Comparison of ENCODE assay signal across 23 mouse cellular contexts in genomic region chr15:87859069-87859468, GRCm38 (mm10).
A peak's percentile ranks its signal among the peaks of the same experiment; 100 is the strongest.
DNase-seq lines count a peak whose midpoint lies in the region; ATAC-seq and TF ChIP-seq lines count a peak whose summit lies in the region.
"Had no signal": no experiment of that assay in that cellular context is flagged by ENCODE, and none has a peak within 500 bp of the region (broad histone marks: within the 10 kb centered on the region; RNA-seq: fewer than 3 reads in every experiment).

No protein-coding gene starts in this region.

- H3K27me3 ChIP-seq in midbrain, embryonic 10.5 days (ENCODE audit: low read depth, poor library complexity, severe bottlenecking), result peaks cover 21% of the 10 kb centered on the region
- no peaks in the 10 kb centered on the region for H3K27me3 ChIP-seq in midbrain, postnatal 0 days (ENCODE audit: insufficient read depth, low read length)
- H3K27me3 ChIP-seq in forebrain, embryonic 14.5 days (replicated peaks; ENCODE audit: control insufficient read depth, insufficient read depth, low read length), result no peaks in the 10 kb centered on the region
- H3K27me3 ChIP-seq: CH12.LX had no signal

- DNase-seq in midbrain, embryonic 10.5 days (ENCODE audit: low spot score), result peak; percentile 27
- DNase-seq in midbrain, postnatal 0 days (ENCODE audit: low spot score), result no peak
- peak; percentile 12 for DNase-seq in ES-E14 (ENCODE audit: low read depth, low spot score)
- peak; percentile 36 for DNase-seq in brain, embryonic 14.5 days (ENCODE audit: low read depth)
- peak; percentile 4 for DNase-seq in embryo, embryonic 9.5 days (ENCODE audit: extremely low spot score)
- DNase-seq in thymus, postnatal 36 days, result no peak
- no peak for DNase-seq in forebrain, embryonic 14.5 days (ENCODE audit: low spot score)
- DNase-seq: adrenal gland, postnatal 14 days; cerebellum, adult 18-20 months; cerebellum, adult 9-11 months; cerebellum, postnatal 36 days; forebrain, postnatal 0 days; gastrocnemius, postnatal 14 days; heart, adult 2 months; heart, postnatal 14 days had no signal

- WGBS in midbrain, embryonic 10.5 days, result 6% methylated on average over 2 of the region's 2 CpGs
- 5% methylated on average over 2 of the region's 2 CpGs for WGBS in midbrain, postnatal 0 days
- 0% methylated on average over 2 of the region's 2 CpGs for WGBS in forebrain, embryonic 14.5 days

- TF ChIP-seq POLR2A in brain, embryonic 14.5 days (IDR thresholded peaks at IDR 0.05; ENCODE audit: borderline replicate concordance, extremely low read depth, insufficient read depth, insufficient read length, poor library complexity, severe bottlenecking), result no peak

- in situ Hi-C loops in ES-E14 (cut with MboI; ENCODE audit: low sequenced_read_pairs in 2 of 2, unreplicated experiment in 2 of 2), result no loop called here

- H3K4me3 ChIP-seq in midbrain, embryonic 10.5 days, result no peak overlapping the region
- no peak overlapping the region for H3K4me3 ChIP-seq in midbrain, postnatal 0 days (ENCODE audit: low read depth, low read length)
- no peak overlapping the region for H3K4me3 ChIP-seq in ES-E14 (ENCODE audit: insufficient read depth in 1 of 2, low read depth in 1 of 2, low read length in 2 of 2, poor library complexity in 1 of 2, severe bottlenecking in 1 of 2)
- H3K4me3 ChIP-seq in forebrain, embryonic 14.5 days (ENCODE audit: low read depth, low read length), result no peak overlapping the region
- H3K4me3 ChIP-seq: embryonic facial prominence, embryonic 13.5 days; forebrain, embryonic 12.5 days; heart, adult 2 months; heart, embryonic 15.5 days had no signal

- H3K36me3 ChIP-seq in midbrain, embryonic 10.5 days, result no peaks in the 10 kb centered on the region
- no peaks in the 10 kb centered on the region for H3K36me3 ChIP-seq in midbrain, postnatal 0 days (ENCODE audit: insufficient read depth, low read length)
- no peaks in the 10 kb centered on the region for H3K36me3 ChIP-seq in ES-E14 (ENCODE audit: control insufficient read depth, insufficient read depth, low read length, poor library complexity, severe bottlenecking)
- no peaks in the 10 kb centered on the region for H3K36me3 ChIP-seq in forebrain, embryonic 14.5 days (ENCODE audit: control insufficient read depth, insufficient read depth, low read length)
- H3K36me3 ChIP-seq: embryonic facial prominence, embryonic 13.5 days; forebrain, embryonic 12.5 days; G1E; heart, embryonic 15.5 days had no signal

- no peak for ATAC-seq in midbrain, postnatal 0 days (ENCODE audit: low FRiP score)
- no peak for ATAC-seq in forebrain, embryonic 14.5 days
- ATAC-seq: activated CD4-positive, CD25-positive, alpha-beta regulatory T cell, adult 4 months; forebrain, postnatal 0 days; hindbrain, postnatal 0 days had no signal

- peak overlapping the region; percentile 46; the same call in 1 of the 2 replicates for H3K27ac ChIP-seq in midbrain, embryonic 10.5 days (replicated peaks)
- H3K27ac ChIP-seq in midbrain, postnatal 0 days (ENCODE audit: low read depth, low read length), result no peak overlapping the region
- no peak overlapping the region; the same call in 1 of the 2 replicates for H3K27ac ChIP-seq in ES-E14 (ENCODE audit: insufficient read depth, low read depth, low read length, poor library complexity, severe bottlenecking)
- no peak overlapping the region for H3K27ac ChIP-seq in forebrain, embryonic 14.5 days (ENCODE audit: low read depth, low read length)
- H3K27ac ChIP-seq: embryonic facial prominence, embryonic 13.5 days; forebrain, embryonic 12.5 days; heart, adult 2 months; heart, embryonic 15.5 days; hindbrain, postnatal 0 days had no signal

- peaks cover 33% of the 10 kb centered on the region for H3K4me1 ChIP-seq in midbrain, embryonic 10.5 days
- H3K4me1 ChIP-seq in midbrain, postnatal 0 days (ENCODE audit: insufficient read depth, low read length), result no peaks in the 10 kb centered on the region; the same call in 1 of the 2 replicates
- H3K4me1 ChIP-seq in ES-E14 (ENCODE audit: control insufficient read depth in 2 of 2, insufficient read depth in 2 of 2, low read length in 2 of 2, poor library complexity in 1 of 2), result peaks cover 0 to 6% of the 10 kb centered on the region in 2 experiments; a peak in 1 of 4 replicates
- H3K4me1 ChIP-seq in forebrain, embryonic 14.5 days (ENCODE audit: control insufficient read depth, insufficient read depth, low read length), result 0 out of 2 replicates have a peak, but pooled peaks cover 3% of the 10 kb centered on the region
- H3K4me1 ChIP-seq: embryonic facial prominence, embryonic 13.5 days; heart, embryonic 15.5 days had no signal

- TF ChIP-seq CTCF in midbrain, postnatal 0 days (IDR thresholded peaks at IDR 0.05), result no peak
- TF ChIP-seq CTCF in brain, embryonic 14.5 days (IDR thresholded peaks at IDR 0.05; ENCODE audit: borderline replicate concordance, extremely low read depth, insufficient read depth, insufficient read length), result no peak

- H3K9me3 ChIP-seq in midbrain, embryonic 10.5 days (replicated peaks), result no peaks in the 10 kb centered on the region
- no peaks in the 10 kb centered on the region for H3K9me3 ChIP-seq in midbrain, postnatal 0 days (ENCODE audit: low read length)
- H3K9me3 ChIP-seq in ES-E14 (ENCODE audit: control insufficient read depth, insufficient read depth, low read depth, low read length), result no peaks in the 10 kb centered on the region
- H3K9me3 ChIP-seq in forebrain, embryonic 14.5 days (replicated peaks; ENCODE audit: control insufficient read depth, low read length), result no peaks in the 10 kb centered on the region
- H3K9me3 ChIP-seq: embryonic facial prominence, embryonic 13.5 days; forebrain, embryonic 12.5 days; heart, embryonic 15.5 days had no signal

- H3K9ac ChIP-seq in midbrain, postnatal 0 days (replicated peaks; ENCODE audit: low read length, poor library complexity, severe bottlenecking), result no peak overlapping the region
- H3K9ac ChIP-seq in ES-E14 (ENCODE audit: insufficient read depth, low read depth, low read length, poor library complexity, severe bottlenecking), result no peak overlapping the region
- no peak overlapping the region for H3K9ac ChIP-seq in forebrain, embryonic 14.5 days (ENCODE audit: low read length)
- H3K9ac ChIP-seq: embryonic facial prominence, embryonic 13.5 days; forebrain, embryonic 12.5 days; forebrain, postnatal 0 days; heart, embryonic 15.5 days had no signal

- no peak overlapping the region for H3K4me2 ChIP-seq in midbrain, postnatal 0 days (ENCODE audit: low read depth, low read length, poor library complexity, severe bottlenecking)
- no peak overlapping the region for H3K4me2 ChIP-seq in forebrain, embryonic 14.5 days (ENCODE audit: low read length)
- H3K4me2 ChIP-seq: embryonic facial prominence, embryonic 13.5 days; forebrain, embryonic 12.5 days; heart, embryonic 11.5 days; heart, embryonic 15.5 days had no signal

TF ChIP-seq in ES-E14, 5 proteins besides CTCF, POLR2A, EP300 and RAD21:
- TF ChIP-seq CHD2 (IDR thresholded peaks at IDR 0.05; ENCODE audit: low read depth, low read length), result no peak
- no peak for TF ChIP-seq ZNF384 (IDR thresholded peaks at IDR 0.05; ENCODE audit: low read depth, low read length)
- TF ChIP-seq HCFC1 (IDR thresholded peaks at IDR 0.05; ENCODE audit: borderline replicate concordance, insufficient read depth, low read length), result no peak
- TF ChIP-seq ZC3H11A (IDR thresholded peaks at IDR 0.05; ENCODE audit: borderline replicate concordance, low read depth, low read length), result no peak
- TF ChIP-seq MAFK (IDR thresholded peaks at IDR 0.05; ENCODE audit: insufficient read depth, low read depth, low read length), result no peak

Comparison
In these comparisons a context has a peak if more than half of its experiments do, and no peak if none do; other contexts are left out.
1. DNase-seq: peak in midbrain, embryonic 10.5 days (single experiment), ES-E14 (single experiment), brain, embryonic 14.5 days (single experiment) and embryo, embryonic 9.5 days (single experiment); none in midbrain, postnatal 0 days (single experiment), thymus, postnatal 36 days (0 of 2) and forebrain, embryonic 14.5 days (single experiment).